Mouse (Mus musculus) intestine, embryonic 14.5 days (tissue): ENCODE data around the gene Pold3. TPM values are rescaled to one million over a fixed set of nuclear protein-coding genes. Genes with fewer than 3 reads are reported as not detected.

Experiments
- ATAC-seq: fragments of 200-750 bp; cut with Nextera tagmentation; replicated peaks from 2 replicates; pipeline ENCODE4 v1.8.0; 2017; ENCODE audit warnings: low read depth, moderate number of reproducible peaks, moderate TSS enrichment, moderate library complexity; ENCODE audit not compliant: low FRiP score, low TSS enrichment
- DNase-seq: peaks from one replicate; pipeline ENCODE4 v3.0.0-alpha.2; 2018; ENCODE audit warnings: low spot score
- H3K27ac ChIP-seq: fragments of 300-500 bp; sonication (generic); 2 replicates; pipeline ENCODE4 v1.5.1; 2014; ENCODE audit warnings: low read depth, mild to moderate bottlenecking, control low read depth
- H3K27me3 ChIP-seq: fragments of 300-500 bp; sonication (generic); replicated peaks from 2 replicates; pipeline ENCODE4 v1.6.1; 2014; ENCODE audit warnings: low read length, control low read depth; ENCODE audit not compliant: control insufficient read depth, insufficient read depth
- H3K36me3 ChIP-seq: fragments of 300-500 bp; sonication (generic); 2 replicates; pipeline ENCODE4 v1.6.1; 2014; ENCODE audit warnings: low read length, control low read depth; ENCODE audit not compliant: control insufficient read depth, insufficient read depth
- H3K4me1 ChIP-seq: fragments of 300-500 bp; sonication (generic); replicated peaks from 2 replicates; pipeline ENCODE4 v1.6.1; 2014; ENCODE audit warnings: low read length, control low read depth, mixed read lengths; ENCODE audit not compliant: control insufficient read depth, insufficient read depth
- H3K4me2 ChIP-seq: fragments of 300-500 bp; sonication (generic); 2 replicates; pipeline ENCODE4 v1.6.1; 2014; ENCODE audit warnings: low read length
- H3K4me3 ChIP-seq: fragments of 300-500 bp; sonication (generic); 2 replicates; pipeline ENCODE4 v1.5.1; 2014; ENCODE audit warnings: low read depth, low read length, control low read depth, mixed read lengths
- H3K9ac ChIP-seq: fragments of 300-500 bp; sonication (generic); 2 replicates; pipeline ENCODE4 v1.6.1; 2014; ENCODE audit warnings: mild to moderate bottlenecking, low read length
- H3K9me3 ChIP-seq: fragments of 300-500 bp; sonication (generic); 2 replicates; pipeline ENCODE4 v1.6.1; 2016; ENCODE audit warnings: low read length, control low read depth; ENCODE audit not compliant: control insufficient read depth
- WGBS: fragments of 180-500 bp; shearing (Covaris S2); extraction: QIAGEN DNeasy Blood & Tissue Kit; methylation state at CpG from one replicate; pipeline ENCODE4 v1.1.7; 2014; 5-methylcytosine and 5-hydroxymethylcytosine counted together
- polyA plus RNA-seq: library from polyadenylated mRNA; unstranded; fragments of >200 nt; fragmentation: Nextera tagmentation; extraction: Ambion mirVana; gene quantifications from 2 replicates; pipeline ENCODE4 v1.2.1, GENCODE M21; 2014

Gene Pold3
- 64.8 and 70.6 TPM in 2 replicates for polyA plus RNA-seq

GRCm38 (mm10) chr7:100121376-100121789 is at the start of gene Pold3:
TSS of gene Pold3 (minus strand) at chr7:100121565.
- WGBS = under 1% methylated on average over 33 of the region's 33 CpGs

DNA sequence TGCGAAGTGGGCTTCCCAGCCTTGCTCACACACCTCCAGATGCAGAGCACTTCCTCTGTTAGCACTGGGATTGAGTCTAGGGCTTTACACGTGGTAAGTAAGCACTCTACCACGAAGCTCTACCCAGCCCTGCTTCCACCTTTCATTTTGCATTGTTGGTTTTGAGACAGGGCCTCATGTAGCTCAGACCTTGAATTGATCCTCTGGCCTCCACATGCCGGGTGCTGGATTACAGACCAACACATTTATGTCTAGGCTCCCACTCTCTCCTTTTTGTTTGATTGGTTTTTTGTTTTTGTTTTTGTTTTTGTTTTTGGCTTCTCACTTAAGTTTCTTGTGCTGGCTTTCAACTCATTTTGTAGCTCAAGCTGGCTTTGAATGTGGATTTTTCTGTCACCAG is 49.4 kb upstream of the Pold3 start:
- no peak overlapping the region for H3K4me3 ChIP-seq
- no peaks in the 10 kb centered on the region for H3K36me3 ChIP-seq
- no peak overlapping the region for H3K9ac ChIP-seq
- DNase-seq (no peak), ATAC-seq (no peak)
- H3K9me3 ChIP-seq = no peaks in the 10 kb centered on the region
- no peak overlapping the region for H3K27ac ChIP-seq
- no peak overlapping the region for H3K4me2 ChIP-seq
- H3K4me1 ChIP-seq = no peaks in the 10 kb centered on the region
- WGBS = 60% methylated on average over 4 of the region's 4 CpGs
- no peaks in the 10 kb centered on the region for H3K27me3 ChIP-seq

More at GRCm38 (mm10) chr7:100121376-100121789, at the start of gene Pold3:
- ATAC-seq (peak; percentile 92), DNase-seq (peak; percentile 100)
- peaks cover 8% of the 10 kb centered on the region for H3K4me1 ChIP-seq
- H3K36me3 ChIP-seq = peaks cover 29% of the 10 kb centered on the region
- H3K27me3 ChIP-seq = no peaks in the 10 kb centered on the region
- H3K9me3 ChIP-seq = no peaks in the 10 kb centered on the region
- H3K27ac ChIP-seq = peak within 1 kb of the TSS; percentile 87
- H3K4me3 ChIP-seq = peak within 1 kb of the TSS; percentile 66
- peak within 1 kb of the TSS; percentile 82 for H3K9ac ChIP-seq
- peak within 1 kb of the TSS; percentile 66 for H3K4me2 ChIP-seq

- WGBS = 78% methylated on average over 11 of the region's 11 CpGs
- no peak for ATAC-seq
- Histone ChIP-seq H3K4me3 (no peak overlapping the region), H3K27me3 (no peaks in the 10 kb centered on the region), H3K9ac (no peak overlapping the region), H3K4me1 (no peaks in the 10 kb centered on the region), H3K36me3 (no peaks in the 10 kb centered on the region), H3K4me2 (no peak overlapping the region), H3K27ac (no peak overlapping the region), H3K9me3 (no peaks in the 10 kb centered on the region)
- no peak for DNase-seq
Measured at GRCm38 (mm10) chr7:100168654-100169053, 47.3 kb upstream of the Pold3 start.

DNA sequence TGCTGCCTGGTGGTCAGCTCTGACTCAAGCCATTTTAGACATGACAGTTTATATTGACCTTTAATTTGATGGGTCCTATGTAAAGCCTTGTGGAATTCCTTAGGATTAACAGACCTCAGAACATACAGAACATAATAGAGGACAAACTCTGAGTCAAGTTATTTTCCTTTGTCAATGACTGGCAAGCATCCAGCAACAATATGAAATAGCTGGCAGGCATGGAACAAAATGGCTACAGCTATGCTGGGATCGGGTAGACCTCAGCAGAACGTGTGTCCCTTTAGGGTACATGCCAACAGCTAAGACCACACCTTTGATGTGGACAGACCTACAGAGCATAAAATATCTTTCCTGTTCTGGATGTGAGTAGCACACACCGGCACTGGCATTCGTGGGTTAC is 42.1 kb upstream of the Pold3 start:
- H3K36me3 ChIP-seq = no peaks in the 10 kb centered on the region
- no peak overlapping the region for H3K4me3 ChIP-seq
- no peak overlapping the region for H3K9ac ChIP-seq
- H3K4me1 ChIP-seq = 0 out of 2 replicates have a peak, but pooled peaks cover 6% of the 10 kb centered on the region
- peak; percentile 23 for DNase-seq
- WGBS = 84% methylated on average over 4 of the region's 4 CpGs
- H3K27ac ChIP-seq = no peak overlapping the region
- H3K9me3 ChIP-seq = no peaks in the 10 kb centered on the region
- no peak overlapping the region for H3K4me2 ChIP-seq
- no peaks in the 10 kb centered on the region for H3K27me3 ChIP-seq
- no peak for ATAC-seq

- DNase-seq = peak; percentile 55
- no peaks in the 10 kb centered on the region for H3K27me3 ChIP-seq
Measured at GRCm38 (mm10) chr7:100160006-100160405, 38.6 kb upstream of the Pold3 start.

DNA sequence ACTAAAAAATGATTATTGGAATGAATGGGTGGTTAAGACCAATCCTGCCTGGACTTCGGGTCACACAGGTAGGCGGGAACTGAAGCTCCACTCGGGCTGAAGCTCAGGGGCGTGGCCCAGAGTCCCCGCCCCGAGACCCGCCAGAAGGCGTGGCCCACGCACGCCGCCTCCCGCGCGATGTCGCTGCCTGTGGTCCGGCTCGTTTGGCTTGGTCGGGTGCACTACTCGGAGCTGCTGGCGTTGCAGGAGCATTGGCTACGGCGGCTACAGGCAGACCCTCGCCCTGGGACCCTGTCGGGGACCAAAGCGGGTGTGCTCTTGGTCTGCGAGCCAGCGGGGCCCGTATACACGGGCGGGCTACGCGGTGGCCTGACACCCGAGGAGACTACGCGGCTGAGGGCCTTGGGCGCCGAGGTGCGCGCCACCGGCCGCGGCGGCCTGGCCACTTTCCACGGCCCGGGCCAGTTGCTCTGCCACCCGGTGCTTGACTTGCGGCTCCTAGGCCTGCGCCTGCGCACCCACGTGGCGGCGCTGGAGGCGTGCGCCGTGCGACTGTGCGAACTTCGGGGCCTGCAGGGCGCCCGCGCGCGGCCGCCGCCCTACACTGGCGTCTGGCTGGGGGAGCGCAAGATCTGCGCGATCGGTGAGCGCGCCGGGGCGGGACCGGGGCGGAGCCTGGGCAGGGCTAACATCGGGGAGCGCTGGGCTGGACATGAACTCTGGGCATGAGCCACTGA is 37.9 kb upstream of the Pold3 start, which contains the start of gene Lipt2:
Lipt2 (plus strand) TSS at position 173 of the 737 bp plus-strand sequence.
- peak within 1 kb of the TSS; percentile 92 for H3K9ac ChIP-seq
- no peaks in the 10 kb centered on the region for H3K36me3 ChIP-seq
- peak within 1 kb of the TSS; percentile 89 for H3K4me3 ChIP-seq
- ATAC-seq (peak; percentile 95), DNase-seq (peak; percentile 91)
- peak within 1 kb of the TSS; percentile 98 for H3K27ac ChIP-seq
- H3K9me3 ChIP-seq = no peaks in the 10 kb centered on the region
- H3K4me2 ChIP-seq = peak within 1 kb of the TSS; percentile 87
- WGBS = 1% methylated on average over 78 of the region's 78 CpGs
- H3K27me3 ChIP-seq = no peaks in the 10 kb centered on the region
- H3K4me1 ChIP-seq = 0 out of 2 replicates have a peak, but pooled peaks cover 6% of the 10 kb centered on the region

More at GRCm38 (mm10) chr7:100160006-100160405, 38.6 kb upstream of the Pold3 start:
- H3K27ac ChIP-seq = peak overlapping the region; percentile 98; the same call in 1 of the 2 replicates
- peak overlapping the region; percentile 87 for H3K4me2 ChIP-seq
- WGBS = 68% methylated on average over 7 of the region's 7 CpGs
- ATAC-seq = peak; percentile 11; the same call in 1 of the 2 replicates
- no peaks in the 10 kb centered on the region for H3K9me3 ChIP-seq
- no peaks in the 10 kb centered on the region for H3K36me3 ChIP-seq
- peak overlapping the region; percentile 92 for H3K9ac ChIP-seq
- peak overlapping the region; percentile 89 for H3K4me3 ChIP-seq
- H3K4me1 ChIP-seq = 0 out of 2 replicates have a peak, but pooled peaks cover 6% of the 10 kb centered on the region

DNA sequence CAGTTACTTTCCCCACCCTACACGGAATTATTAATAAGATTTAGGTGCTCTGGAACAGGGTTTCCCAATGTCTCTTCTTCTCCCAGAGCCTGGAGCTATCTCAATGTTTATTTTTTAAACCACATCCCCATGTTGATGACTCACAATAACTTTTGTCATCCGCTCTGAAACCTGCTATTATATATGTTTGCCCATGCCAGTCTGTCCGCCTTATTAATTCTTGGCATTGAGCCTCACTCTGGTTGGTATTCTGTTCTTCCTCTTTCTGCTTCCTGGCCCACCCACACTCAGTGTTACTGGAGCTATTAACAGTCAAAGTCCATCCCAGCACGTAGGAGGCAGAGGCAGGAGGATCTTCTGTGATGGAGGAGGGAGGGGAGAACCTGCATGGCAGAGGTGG is 36.3 kb upstream of the Pold3 start:
- Histone ChIP-seq H3K4me3 (no peak overlapping the region), H3K9me3 (no peaks in the 10 kb centered on the region), H3K9ac (no peak overlapping the region), H3K27me3 (no peaks in the 10 kb centered on the region), H3K4me1 (0 out of 2 replicates have a peak, but pooled peaks cover 6% of the 10 kb centered on the region), H3K4me2 (no peak overlapping the region), H3K36me3 (no peaks in the 10 kb centered on the region), H3K27ac (no peak overlapping the region)
- DNase-seq (peak; percentile 10), ATAC-seq (no peak)
- 76% methylated on average over 4 of the region's 4 CpGs for WGBS

GRCm38 (mm10) chr7:100150626-100151025 is 29.3 kb upstream of the Pold3 start:
- no peaks in the 10 kb centered on the region; the same call in 1 of the 2 replicates for H3K4me1 ChIP-seq
- H3K27me3 ChIP-seq = no peaks in the 10 kb centered on the region
- no peaks in the 10 kb centered on the region for H3K36me3 ChIP-seq
- ATAC-seq = no peak
- no peak overlapping the region for H3K27ac ChIP-seq
- WGBS = 82% methylated on average over 11 of the region's 11 CpGs
- H3K9ac ChIP-seq = no peak overlapping the region
- no peak overlapping the region for H3K4me2 ChIP-seq
- H3K9me3 ChIP-seq = no peaks in the 10 kb centered on the region
- no peak overlapping the region for H3K4me3 ChIP-seq
- DNase-seq = peak; percentile 35
